Mouse (Mus musculus) midbrain, embryonic 10.5 days (tissue): ENCODE data around the gene Sphk2. TPM values are rescaled to one million over a fixed set of nuclear protein-coding genes. Genes with fewer than 3 reads are reported as not detected.

Experiments
- DNase-seq: peaks from one replicate; pipeline ENCODE4 v3.0.0-alpha.2; 2017; ENCODE audit warnings: low spot score
- H3K27ac ChIP-seq: fragments of 300-500 bp; sonication (generic); replicated peaks from 2 replicates; pipeline ENCODE4 v1.5.1; 2016; ENCODE audit warnings: mild to moderate bottlenecking
- H3K27me3 ChIP-seq: fragments of 300-500 bp; sonication (generic); 2 replicates; pipeline ENCODE4 v1.6.1; 2016; ENCODE audit warnings: low read depth, mild to moderate bottlenecking; ENCODE audit not compliant: poor library complexity, severe bottlenecking
- H3K36me3 ChIP-seq: fragments of 300-500 bp; sonication (generic); 2 replicates; pipeline ENCODE4 v1.6.1; 2016; ENCODE audit warnings: mild to moderate bottlenecking, moderate library complexity
- H3K4me1 ChIP-seq: fragments of 300-500 bp; sonication (generic); 2 replicates; pipeline ENCODE4 v1.6.1; 2016
- H3K4me3 ChIP-seq: fragments of 300-500 bp; sonication (generic); 2 replicates; pipeline ENCODE4 v1.5.1; 2016; ENCODE audit warnings: mild to moderate bottlenecking, moderate library complexity
- H3K9me3 ChIP-seq: fragments of 300-500 bp; sonication (generic); replicated peaks from 2 replicates; pipeline ENCODE4 v1.6.1; 2016; ENCODE audit warnings: mild to moderate bottlenecking
- WGBS: fragments of 180-500 bp; shearing (Covaris S2); methylation state at CpG from one replicate; pipeline ENCODE4 v1.1.7; 2016; 5-methylcytosine and 5-hydroxymethylcytosine counted together
- polyA plus RNA-seq: library from polyadenylated mRNA; unstranded; fragments of >200 nt; fragmentation: Nextera tagmentation; extraction: Ambion mirVana; gene quantifications from 2 replicates; pipeline ENCODE4 v1.2.1, GENCODE M21; 2016

The Sphk2 gene
- polyA plus RNA-seq, 1 experiment from 2014 or later, result 32.3 TPM

DNA sequence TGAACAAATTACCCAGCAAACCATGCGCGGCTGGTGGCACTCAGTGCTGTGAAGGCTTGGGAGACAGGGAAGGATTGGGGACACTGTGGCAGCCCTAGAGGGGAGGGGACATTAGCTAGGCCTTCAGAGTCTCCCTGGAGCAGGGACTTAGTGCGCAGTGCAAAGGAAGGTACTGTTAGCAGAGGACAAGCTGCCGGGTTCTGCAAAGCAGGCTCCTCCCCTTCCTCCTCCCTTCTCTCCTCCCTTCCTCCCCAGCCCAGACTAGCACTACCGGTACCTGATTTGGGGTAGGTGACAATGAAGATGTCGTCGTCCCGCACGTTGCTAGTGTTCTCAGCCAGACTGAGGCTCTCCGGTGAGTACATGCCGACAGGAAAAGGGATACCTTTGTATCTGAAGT, 24.0 kb upstream of the Sphk2 start:
- Histone ChIP-seq H3K9me3 (peaks cover 5% of the 10 kb centered on the region; the same call in 1 of the 2 replicates), H3K36me3 (no peaks in the 10 kb centered on the region), H3K27me3 (peaks cover 22% of the 10 kb centered on the region), H3K27ac (no peak overlapping the region), H3K4me3 (no peak overlapping the region), H3K4me1 (peaks cover 9% of the 10 kb centered on the region; the same call in 1 of the 2 replicates)
- WGBS, result 38% methylated on average over 11 of the region's 11 CpGs
- DNase-seq, result no peak

DNA sequence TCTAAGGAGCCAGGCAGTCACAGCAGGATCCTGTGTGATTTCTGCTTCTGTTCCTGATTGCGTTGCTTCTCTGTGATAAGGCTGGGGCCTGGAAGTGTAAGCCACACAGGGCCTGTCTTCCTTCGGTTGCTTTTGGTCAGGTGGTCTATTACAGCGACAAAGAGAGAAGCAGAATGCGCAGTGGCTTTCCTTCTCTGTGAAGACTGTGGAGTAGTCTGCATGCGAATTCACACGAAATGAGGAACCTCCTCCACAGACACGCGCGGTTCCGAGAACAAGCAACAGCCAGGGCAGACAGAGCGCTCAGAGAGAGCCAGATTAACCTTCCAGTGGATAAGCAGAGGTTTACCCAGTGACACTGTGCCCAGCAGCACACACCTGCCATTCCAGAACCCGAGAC, 23.5 kb upstream of the Sphk2 start:
- peaks cover 22% of the 10 kb centered on the region for H3K27me3 ChIP-seq
- peaks cover 9% of the 10 kb centered on the region; the same call in 1 of the 2 replicates for H3K4me1 ChIP-seq
- H3K9me3 ChIP-seq, result peaks cover under 1% of the 10 kb centered on the region; the same call in 1 of the 2 replicates
- 85% methylated on average over 12 of the region's 12 CpGs for WGBS
- no peak for DNase-seq
- no peaks in the 10 kb centered on the region for H3K36me3 ChIP-seq
- no peak overlapping the region for H3K4me3 ChIP-seq
- H3K27ac ChIP-seq, result no peak overlapping the region

DNA sequence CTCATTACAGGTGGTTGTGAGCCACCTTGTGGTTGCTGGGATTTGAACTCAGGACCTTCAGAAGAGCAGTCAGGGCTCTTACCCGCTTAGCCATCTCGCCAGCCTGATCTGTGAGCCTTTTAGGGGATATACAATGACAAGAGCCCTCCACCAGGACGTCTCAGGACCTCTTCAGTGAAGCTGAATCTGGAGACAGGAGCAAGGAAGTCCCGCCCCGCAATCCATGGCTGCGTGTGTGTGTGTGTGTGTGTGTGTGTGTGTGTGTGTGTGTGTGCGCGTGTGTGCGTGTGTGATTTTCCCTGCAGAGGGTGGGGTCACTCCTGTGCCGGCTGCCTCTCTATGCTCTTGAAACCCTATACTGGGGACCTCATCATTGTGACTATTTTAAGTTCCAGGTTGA, 22.0 kb upstream of the Sphk2 start:
- Histone ChIP-seq H3K27ac (no peak overlapping the region), H3K27me3 (peaks cover 22% of the 10 kb centered on the region), H3K4me3 (no peak overlapping the region), H3K36me3 (no peaks in the 10 kb centered on the region), H3K9me3 (no peaks in the 10 kb centered on the region), H3K4me1 (peaks cover 9% of the 10 kb centered on the region; the same call in 1 of the 2 replicates)
- DNase-seq, result no peak
- WGBS, result 70% methylated on average over 10 of the region's 10 CpGs

DNA sequence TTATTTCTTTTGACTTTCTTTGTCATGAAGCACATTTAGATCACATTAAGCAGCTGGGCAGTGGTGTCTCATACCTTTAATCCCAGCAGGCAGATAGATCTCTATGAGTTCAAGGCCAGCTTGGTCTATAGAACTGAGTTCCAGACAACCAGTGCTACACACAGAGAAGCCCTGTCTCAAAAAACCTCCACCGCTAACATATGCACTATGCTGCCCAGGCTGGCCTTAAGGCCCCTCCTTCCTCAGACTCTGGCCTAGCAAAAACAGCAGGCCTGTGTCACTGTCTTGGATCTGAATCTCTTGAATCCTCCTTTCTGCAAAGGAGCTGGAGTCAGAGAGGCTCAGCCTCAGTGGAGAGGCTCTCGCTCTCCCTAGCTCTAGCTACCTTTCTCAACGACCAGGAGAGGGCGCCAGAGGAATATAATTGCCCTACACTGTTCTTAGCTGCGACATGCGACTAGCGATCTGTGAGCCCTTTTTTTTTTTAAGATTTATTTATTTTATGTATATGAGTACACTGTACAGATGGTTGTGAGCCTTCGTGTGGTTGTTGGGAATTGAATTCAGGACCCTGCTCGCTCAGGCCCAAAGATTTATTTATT, 21.5 kb upstream of the Sphk2 start:
- Histone ChIP-seq H3K9me3 (no peaks in the 10 kb centered on the region), H3K27ac (no peak overlapping the region), H3K4me3 (no peak overlapping the region), H3K36me3 (no peaks in the 10 kb centered on the region), H3K4me1 (peaks cover 9% of the 10 kb centered on the region; the same call in 1 of the 2 replicates), H3K27me3 (peaks cover 22% of the 10 kb centered on the region)
- WGBS, result 10% methylated on average over 9 of the region's 9 CpGs
- peak; percentile 76 for DNase-seq

DNA sequence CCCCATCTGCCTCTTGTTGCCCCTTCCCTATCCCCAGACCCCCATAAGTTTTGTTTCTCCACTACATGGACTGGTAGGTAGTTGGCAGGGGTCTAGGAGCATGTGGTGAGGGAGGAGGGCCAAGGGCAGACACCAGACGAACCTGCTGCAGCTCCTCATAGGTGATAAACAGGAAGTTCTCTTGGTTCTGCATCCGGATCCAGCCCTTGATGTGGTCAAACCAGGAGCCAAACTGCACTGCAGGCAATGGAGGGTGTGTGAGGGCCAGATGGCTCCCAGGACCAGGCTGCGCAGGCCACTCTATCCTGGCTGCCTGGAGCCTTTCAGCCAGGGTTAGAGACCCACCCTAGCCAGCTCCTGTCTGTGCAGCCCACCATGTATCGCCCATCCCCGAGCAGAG, 15.7 kb upstream of the Sphk2 start:
- Histone ChIP-seq H3K27ac (no peak overlapping the region), H3K4me1 (peaks cover 23% of the 10 kb centered on the region), H3K9me3 (no peaks in the 10 kb centered on the region), H3K27me3 (no peaks in the 10 kb centered on the region), H3K4me3 (no peak overlapping the region), H3K36me3 (peaks cover 20% of the 10 kb centered on the region)
- no peak for DNase-seq
- WGBS, result 91% methylated on average over 5 of the region's 5 CpGs

DNA sequence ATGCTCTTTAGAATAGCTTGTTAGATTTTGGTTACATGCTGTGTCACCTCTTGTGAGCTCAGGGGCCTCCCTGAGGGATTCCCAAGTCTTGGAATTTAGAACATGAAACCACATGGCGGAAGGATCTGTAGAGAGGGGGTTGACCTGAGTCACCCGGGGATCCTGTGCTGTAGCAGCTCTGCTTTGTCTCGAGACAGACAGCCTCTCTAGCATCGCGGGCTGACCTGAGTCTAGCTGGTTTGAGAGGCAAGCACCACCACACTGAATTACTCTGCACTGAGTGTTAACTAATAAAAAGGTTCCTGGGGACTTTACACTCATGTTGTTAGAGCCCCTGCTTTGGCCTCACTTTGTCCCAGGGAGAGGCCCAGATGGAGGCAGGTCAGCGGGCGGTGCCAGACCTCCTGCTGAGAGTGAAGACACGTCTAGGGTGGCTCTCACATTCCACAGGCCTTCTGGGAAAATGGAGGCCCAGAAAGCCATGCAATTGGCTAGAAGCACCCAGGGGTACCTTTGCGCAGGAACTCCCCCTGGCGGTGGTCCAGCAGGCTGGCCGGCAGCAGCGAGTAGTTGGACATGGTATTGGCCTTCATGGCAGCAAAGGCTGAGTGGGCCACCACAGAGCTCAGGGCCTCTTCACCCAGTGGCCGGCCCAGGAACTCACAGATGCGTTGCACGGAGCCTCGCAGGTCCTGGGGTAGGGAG, 13.1 kb upstream of the Sphk2 start:
- H3K4me3 ChIP-seq, result no peak overlapping the region
- H3K4me1 ChIP-seq, result peaks cover 23% of the 10 kb centered on the region
- H3K27ac ChIP-seq, result peak overlapping the region; percentile 46; the same call in 1 of the 2 replicates
- no peaks in the 10 kb centered on the region for H3K9me3 ChIP-seq
- peak; percentile 79 for DNase-seq
- peaks cover 46% of the 10 kb centered on the region for H3K36me3 ChIP-seq
- H3K27me3 ChIP-seq, result no peaks in the 10 kb centered on the region
- 14% methylated on average over 16 of the region's 16 CpGs for WGBS

DNA sequence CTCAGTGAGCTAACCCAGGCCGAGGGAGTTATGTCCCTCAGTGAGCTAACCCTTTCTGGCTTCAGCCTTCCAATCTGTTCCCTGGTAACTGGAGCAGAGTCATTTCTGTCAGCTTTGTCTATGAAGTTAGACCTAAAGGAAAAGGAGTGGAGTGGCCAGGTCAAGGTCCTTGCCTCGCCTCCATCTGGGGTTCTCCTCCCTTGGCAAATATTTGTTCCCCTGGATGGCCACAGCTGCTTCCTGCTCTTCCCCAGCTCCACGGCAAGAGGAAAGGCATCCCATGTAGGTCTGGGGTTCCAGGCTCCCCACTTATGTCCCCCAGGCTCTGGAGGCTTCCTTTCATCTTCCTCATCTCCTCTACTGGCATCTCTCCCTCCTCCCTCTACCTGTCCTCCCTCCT, 9.8 kb upstream of the Sphk2 start:
- H3K9me3 ChIP-seq, result no peaks in the 10 kb centered on the region
- H3K4me1 ChIP-seq, result peaks cover 23% of the 10 kb centered on the region
- no peaks in the 10 kb centered on the region for H3K27me3 ChIP-seq
- WGBS, result 82% methylated on average over 3 of the region's 3 CpGs
- no peak overlapping the region for H3K4me3 ChIP-seq
- H3K36me3 ChIP-seq, result peaks cover 78% of the 10 kb centered on the region
- DNase-seq, result no peak
- H3K27ac ChIP-seq, result no peak overlapping the region

DNA sequence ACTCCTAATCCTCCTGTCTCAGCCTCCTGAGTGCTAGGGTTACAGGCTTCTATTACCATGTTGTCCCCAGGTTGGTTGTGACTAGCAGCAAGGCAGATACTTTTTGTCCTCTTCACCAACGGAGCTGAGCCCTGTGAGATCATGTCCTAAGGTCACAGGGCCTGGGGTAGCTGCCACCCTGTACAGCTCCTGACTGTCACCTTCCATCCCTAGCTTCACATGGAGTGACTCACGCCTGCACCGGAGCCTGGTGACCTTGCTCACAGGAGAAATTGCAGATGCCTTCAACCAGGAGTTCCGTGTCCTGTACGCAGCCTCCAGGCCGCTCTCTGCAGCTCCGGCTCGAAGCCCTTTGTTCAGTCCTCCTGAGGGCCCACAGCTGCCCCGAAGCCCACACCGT, 8.6 kb upstream of the Sphk2 start:
- Histone ChIP-seq H3K27me3 (no peaks in the 10 kb centered on the region), H3K9me3 (no peaks in the 10 kb centered on the region), H3K27ac (no peak overlapping the region), H3K36me3 (peaks cover 90% of the 10 kb centered on the region), H3K4me1 (peaks cover 29% of the 10 kb centered on the region), H3K4me3 (no peak overlapping the region)
- 95% methylated on average over 10 of the region's 10 CpGs for WGBS
- no peak for DNase-seq

DNA sequence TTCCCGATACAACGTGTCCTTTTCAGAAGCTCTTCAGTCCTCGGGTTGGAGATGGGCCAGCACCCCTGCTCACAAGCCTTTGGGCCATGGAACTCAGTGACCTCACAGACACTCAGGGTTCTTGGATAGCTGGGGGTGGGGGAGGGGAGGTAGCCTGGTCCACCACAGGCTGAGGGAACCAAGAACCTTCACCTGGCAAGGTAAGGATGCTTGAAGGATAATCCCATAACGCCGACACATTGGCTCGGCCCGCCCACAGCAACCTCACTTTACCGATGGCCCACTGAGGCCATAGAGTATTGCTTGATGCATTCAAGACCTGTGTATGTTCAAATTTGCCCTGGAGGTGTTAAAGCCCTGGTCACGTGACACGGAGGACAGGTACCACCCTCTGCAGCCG, 7.9 kb upstream of the Sphk2 start, which contains the start of gene Spaca4:
TSS of gene Spaca4 (minus strand) at position 101 of the 400 bp plus-strand sequence.
- DNase-seq, result no peak
- Histone ChIP-seq H3K27me3 (no peaks in the 10 kb centered on the region), H3K4me1 (peaks cover 28% of the 10 kb centered on the region), H3K36me3 (peaks cover 97% of the 10 kb centered on the region), H3K27ac (no peak within 1 kb of the TSS), H3K9me3 (no peaks in the 10 kb centered on the region), H3K4me3 (no peak within 1 kb of the TSS)
- 92% methylated on average over 11 of the region's 11 CpGs for WGBS

DNA sequence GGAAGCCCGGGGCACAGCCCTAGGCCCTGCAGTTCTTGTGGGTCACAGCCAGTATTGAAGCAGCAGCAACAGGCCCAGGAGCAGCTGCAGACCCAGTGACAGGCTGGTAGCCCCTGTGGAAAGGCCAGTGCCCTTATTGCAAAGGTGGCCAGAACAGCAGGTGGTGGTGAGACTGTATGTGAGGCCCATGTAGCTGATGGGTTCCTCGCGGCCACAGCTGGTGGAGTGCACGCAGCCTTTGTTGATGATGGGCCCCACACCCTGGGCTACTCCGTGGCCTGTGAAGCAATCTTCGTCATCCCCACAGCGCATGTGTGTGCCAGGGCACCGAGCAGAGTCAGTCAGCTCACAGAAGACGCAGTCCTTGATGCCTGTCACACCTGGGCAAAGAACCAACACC, 7.3 kb upstream of the Sphk2 start:
- Histone ChIP-seq H3K9me3 (no peaks in the 10 kb centered on the region), H3K27me3 (no peaks in the 10 kb centered on the region), H3K36me3 (peaks cover 100% of the 10 kb centered on the region), H3K4me3 (no peak overlapping the region), H3K27ac (no peak overlapping the region), H3K4me1 (peaks cover 25% of the 10 kb centered on the region)
- no peak for DNase-seq
- WGBS, result 93% methylated on average over 9 of the region's 9 CpGs

DNA sequence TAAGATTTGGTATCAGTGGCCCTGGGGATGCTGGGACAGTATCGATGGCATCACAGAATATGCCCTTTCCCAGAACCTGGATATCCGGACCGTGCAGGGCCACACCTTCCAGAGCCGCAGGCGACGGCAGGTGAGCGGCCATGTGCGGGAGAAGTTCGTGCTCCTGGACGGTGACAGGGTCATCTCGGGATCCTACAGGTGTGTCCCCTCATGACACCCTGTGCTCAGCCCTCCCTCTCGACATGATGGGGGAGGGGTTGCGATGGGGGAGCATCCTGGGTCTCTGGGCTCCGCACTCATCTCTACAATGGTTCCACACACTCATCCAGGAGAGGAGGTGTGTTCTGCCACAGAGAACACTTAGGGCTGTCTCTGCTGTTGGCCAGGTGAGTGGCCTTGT, 6.0 kb upstream of the Sphk2 start:
- no peaks in the 10 kb centered on the region for H3K27me3 ChIP-seq
- no peaks in the 10 kb centered on the region for H3K9me3 ChIP-seq
- H3K4me1 ChIP-seq, result peaks cover 30% of the 10 kb centered on the region
- no peak overlapping the region for H3K4me3 ChIP-seq
- DNase-seq, result no peak
- H3K36me3 ChIP-seq, result peaks cover 100% of the 10 kb centered on the region
- 95% methylated on average over 14 of the region's 14 CpGs for WGBS
- H3K27ac ChIP-seq, result no peak overlapping the region

DNA sequence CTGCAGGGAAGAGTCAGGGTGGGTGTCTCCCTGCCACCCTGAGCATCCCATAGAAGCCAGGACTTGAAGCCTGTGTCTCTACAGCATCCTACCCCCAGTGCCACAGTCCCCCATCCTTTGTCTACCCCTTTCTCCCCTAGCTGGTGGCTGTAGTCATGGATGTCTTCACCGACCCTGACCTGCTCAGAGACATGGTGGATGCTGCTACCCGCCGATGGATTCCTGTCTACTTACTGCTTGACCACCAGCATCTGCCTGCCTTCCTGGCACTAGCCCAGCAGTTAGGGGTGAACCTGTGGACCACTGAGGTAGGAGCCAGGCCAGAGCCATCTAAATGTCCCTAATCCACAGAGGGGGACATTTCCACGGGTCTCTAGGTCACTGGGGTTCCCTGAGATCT, 5.5 kb upstream of the Sphk2 start:
- H3K27ac ChIP-seq, result no peak overlapping the region
- H3K9me3 ChIP-seq, result no peaks in the 10 kb centered on the region
- 94% methylated on average over 4 of the region's 4 CpGs for WGBS
- H3K27me3 ChIP-seq, result no peaks in the 10 kb centered on the region
- H3K36me3 ChIP-seq, result peaks cover 95% of the 10 kb centered on the region
- no peak overlapping the region for H3K4me3 ChIP-seq
- no peak for DNase-seq
- H3K4me1 ChIP-seq, result peaks cover 32% of the 10 kb centered on the region

DNA sequence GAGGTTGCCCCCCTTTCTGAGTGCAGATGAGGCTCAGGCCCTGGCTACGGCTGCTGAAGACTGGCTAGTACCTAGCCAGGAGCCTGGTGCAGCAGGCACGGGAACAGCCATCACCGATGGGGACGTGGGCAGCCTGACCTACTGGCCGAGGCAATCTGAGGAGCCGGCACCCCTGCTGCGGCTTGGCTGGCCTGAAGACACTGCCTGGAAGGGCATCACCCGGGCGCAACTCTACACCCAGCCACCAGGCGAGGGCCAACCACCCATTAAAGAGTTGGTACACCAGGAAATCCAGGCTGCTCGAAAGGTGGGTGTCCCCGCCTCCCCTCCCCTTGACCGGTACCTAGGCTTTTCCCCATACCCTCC, 4.5 kb upstream of the Sphk2 start:
- no peak overlapping the region for H3K27ac ChIP-seq
- no peak for DNase-seq
- no peaks in the 10 kb centered on the region for H3K9me3 ChIP-seq
- H3K27me3 ChIP-seq, result no peaks in the 10 kb centered on the region
- WGBS, result 88% methylated on average over 13 of the region's 13 CpGs
- peaks cover 86% of the 10 kb centered on the region for H3K36me3 ChIP-seq
- H3K4me3 ChIP-seq, result peak overlapping the region; percentile 2; the same call in 1 of the 2 replicates
- H3K4me1 ChIP-seq, result peaks cover 32% of the 10 kb centered on the region
